Mouse (Mus musculus) adrenal gland, adult 8-10 months (tissue): ENCODE data around the gene Selenoi. TPM values are rescaled to one million over a fixed set of nuclear protein-coding genes. Genes with fewer than 3 reads are reported as not detected.
"Not testable (repeated sequence)": the region's sequence is repeated elsewhere in the genome, so short reads cannot be mapped to it uniquely, and the experiment has no call there.

Source experiments
- DNase-seq: peaks from one replicate; pipeline ENCODE4 v3.0.0; 2022
- total RNA-seq, 4 experiments: library from RNA; stranded (reverse); gene quantifications; 2 replicates each; pipeline ENCODE4 v1.2.4; 2022

The Selenoi gene
- total RNA-seq, result 10 to 100 TPM; 15.1 to 24.5 (median 20.4) TPM

GRCm38 (mm10) chr5:30232271-30232971, at the start of gene Selenoi:
TSS of gene Selenoi (plus strand) at chr5:30232581.
- peak; percentile 99 for DNase-seq

DNA sequence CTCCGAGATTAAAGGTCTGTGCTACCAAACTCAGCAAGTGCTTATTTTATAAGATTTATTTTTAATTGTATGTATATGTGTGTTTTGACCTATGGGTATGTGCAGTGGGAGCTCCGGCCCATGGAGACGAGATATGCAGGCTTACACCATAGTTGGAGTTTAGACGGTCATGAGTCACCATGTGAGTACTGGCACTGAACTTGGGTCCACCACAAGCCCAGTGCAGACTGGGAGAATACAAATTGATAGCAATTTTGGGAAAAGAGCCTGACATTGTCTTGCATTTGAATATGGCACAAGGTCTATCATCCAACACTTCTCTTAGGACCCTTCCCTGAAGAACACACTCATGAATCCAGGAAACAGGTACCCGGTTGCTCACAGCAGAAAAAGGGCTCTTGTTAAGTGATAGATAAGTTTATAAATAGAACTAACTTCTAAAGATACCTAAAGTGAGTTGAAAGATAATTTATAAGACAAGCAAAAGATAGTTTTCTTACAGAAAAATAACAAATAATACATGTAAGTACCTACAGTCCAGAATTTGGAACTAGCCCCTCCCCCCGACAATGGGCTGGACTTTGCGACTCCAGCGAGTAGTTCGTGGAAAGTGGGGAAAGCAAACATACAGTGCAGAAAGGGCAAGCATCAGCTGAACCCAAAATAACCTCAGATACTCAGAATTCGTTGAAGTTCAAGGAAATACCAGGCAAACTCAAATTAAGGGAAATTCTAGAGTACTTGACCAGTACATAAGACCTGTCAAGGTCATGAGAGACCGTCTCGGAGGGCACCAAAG, 44.5 kb upstream of the Selenoi start:
- DNase-seq, result no peak

DNA sequence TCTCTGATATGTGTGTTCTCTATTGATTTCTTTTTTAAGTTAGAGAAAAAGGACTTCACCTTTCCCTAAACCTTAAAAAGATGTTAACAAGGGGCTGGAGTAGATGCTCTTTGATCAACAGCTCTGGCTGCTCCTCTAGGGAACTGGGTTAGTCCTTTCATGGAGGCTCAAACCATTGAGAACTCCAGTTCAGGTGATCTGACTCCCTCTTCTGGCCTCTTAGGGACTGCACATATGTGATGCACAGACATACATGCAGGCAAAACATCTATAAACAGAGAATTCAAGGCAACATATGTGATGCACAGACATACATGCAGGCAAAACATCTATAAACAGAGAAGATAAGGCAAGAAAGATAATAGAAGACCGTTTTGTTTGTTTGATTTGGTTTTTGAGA, 39.9 kb upstream of the Selenoi start:
- DNase-seq, result no peak

GRCm38 (mm10) chr5:30195340-30195739, 37.0 kb upstream of the Selenoi start:
- no peak for DNase-seq

GRCm38 (mm10) chr5:30198257-30198656, 34.1 kb upstream of the Selenoi start:
- no peak for DNase-seq

GRCm38 (mm10) chr5:30201521-30201920, 30.9 kb upstream of the Selenoi start:
- peak; percentile 11 for DNase-seq

- DNase-seq, result no peak
Measured at GRCm38 (mm10) chr5:30202221-30202620, 30.2 kb upstream of the Selenoi start.

DNA sequence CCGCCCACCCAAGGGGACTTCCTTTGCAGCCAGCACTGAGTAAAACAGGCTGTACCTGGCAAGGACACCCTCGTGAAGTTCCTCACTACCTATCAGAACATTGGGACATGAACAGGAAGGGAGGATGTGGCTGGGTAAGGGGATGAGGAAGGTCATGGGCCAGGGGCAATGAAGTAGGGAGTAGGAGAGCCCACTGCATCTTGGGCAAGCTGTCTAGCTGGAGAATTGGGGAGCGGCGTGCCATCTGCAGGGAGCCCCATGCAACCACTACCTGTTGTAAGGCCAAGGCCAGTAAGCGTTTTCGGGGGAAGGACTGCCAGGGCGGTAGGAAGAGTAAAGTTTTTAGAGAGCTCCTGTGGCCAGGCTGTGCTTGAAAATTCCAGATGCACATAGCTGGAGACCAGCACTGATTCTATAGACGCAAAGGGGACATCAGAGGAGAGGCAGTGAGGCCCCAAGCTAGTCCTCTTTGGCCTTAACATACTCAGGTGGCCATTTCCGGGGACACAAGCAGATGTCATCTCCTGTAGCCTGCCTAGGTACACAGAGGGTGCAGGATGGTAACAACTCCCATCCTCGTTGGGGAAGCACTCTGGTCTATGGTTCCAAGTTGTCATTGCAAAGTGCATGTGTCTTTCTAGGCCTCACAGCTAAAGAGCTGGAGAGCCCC, 29.0 kb upstream of the Selenoi start:
- DNase-seq, result no peak

DNA sequence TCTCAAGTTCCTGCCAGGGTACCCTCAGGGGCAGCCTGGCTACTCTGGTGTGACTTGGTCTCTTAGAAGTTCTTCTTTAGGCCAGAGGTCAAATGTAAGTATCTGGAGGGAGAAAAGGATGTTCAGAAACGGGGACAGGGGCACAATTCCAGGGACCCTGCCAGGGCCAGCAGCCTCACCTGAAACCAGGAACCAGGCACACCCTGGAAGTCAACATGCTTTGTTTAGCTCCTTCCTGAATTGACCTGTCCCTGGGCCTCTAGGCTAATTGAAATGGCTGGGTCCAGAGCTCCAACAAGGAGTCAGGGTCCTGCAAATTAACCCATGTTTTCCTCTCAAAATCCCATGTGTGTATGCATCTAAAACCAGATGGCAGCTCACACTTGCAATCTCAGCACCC, 27.9 kb upstream of the Selenoi start:
- no peak for DNase-seq

GRCm38 (mm10) chr5:30205034-30205433, 27.3 kb upstream of the Selenoi start:
- no peak for DNase-seq

DNA sequence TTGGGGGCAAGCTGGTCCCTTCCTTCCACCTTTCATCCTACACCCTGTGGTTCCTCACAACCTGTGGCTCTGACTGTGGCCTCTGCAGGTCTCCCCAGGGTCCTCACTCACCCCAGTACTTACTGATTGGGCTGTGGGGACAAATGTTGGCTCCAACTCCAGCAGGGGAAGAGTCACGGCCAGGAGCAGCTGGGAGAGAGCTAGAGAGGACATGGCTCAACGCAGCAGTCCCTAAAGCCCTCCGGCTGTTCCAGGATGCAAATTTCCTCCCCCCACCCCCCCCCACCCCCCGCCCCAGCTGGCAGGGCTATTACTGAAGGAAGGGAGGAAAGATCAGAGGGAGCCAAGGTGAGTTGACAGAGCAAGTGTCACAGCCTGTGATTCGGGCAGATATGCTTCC, 26.9 kb upstream of the Selenoi start, which contains the start of gene Adgrf3:
Gene Adgrf3 (minus strand): TSS at position 230 of the 400 bp plus-strand sequence.
- DNase-seq, result no peak

GRCm38 (mm10) chr5:30207276-30207675, 25.1 kb upstream of the Selenoi start:
- no peak for DNase-seq

DNA sequence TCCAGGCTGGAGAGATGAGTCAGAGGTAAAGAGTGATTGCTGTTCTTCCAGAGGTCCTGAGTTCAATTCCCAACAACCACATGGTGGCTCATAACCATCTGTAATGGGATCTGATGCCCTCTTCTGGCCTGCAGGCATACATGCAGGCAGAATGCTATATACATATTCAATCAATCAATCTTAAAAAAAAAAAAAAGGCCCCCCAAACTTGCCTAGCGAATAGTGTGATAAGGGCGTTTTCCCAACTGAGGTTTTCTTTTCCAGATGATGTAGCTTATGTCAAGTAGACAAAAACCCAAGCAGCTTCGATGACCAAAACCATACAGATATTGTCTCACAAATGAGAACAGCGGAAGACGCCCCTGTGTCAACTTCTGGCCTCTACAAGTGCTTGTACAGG, 21.6 kb upstream of the Selenoi start:
- not testable (repeated sequence) for DNase-seq

GRCm38 (mm10) chr5:30214889-30215288, 17.5 kb upstream of the Selenoi start:
- DNase-seq, result no peak

- no peak for DNase-seq
Measured at GRCm38 (mm10) chr5:30215970-30216369, 16.4 kb upstream of the Selenoi start.

- DNase-seq, result no peak
Measured at GRCm38 (mm10) chr5:30219715-30220114, 12.7 kb upstream of the Selenoi start.

GRCm38 (mm10) chr5:30220666-30221065, 11.7 kb upstream of the Selenoi start:
- no peak for DNase-seq

DNA sequence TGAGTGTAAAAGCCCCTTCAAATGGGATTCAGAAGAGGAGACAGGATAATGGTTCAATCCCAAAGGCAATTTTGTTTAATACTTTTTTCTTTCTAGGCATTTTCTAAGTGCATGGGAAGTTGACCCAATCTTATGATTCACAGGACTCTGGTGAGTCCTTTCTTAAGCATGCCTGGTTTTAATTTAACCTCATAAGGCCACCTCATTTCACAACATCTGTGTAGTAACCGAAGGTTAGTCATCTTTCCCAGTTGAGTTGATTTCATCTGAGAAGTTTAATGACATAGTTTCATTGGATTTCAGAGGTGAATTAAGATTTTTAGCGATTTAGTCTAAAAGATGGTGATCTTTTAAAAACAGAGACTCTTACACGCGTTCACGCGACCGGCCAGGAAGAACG, 9.7 kb upstream of the Selenoi start:
- DNase-seq, result no peak

- no peak for DNase-seq
Measured at GRCm38 (mm10) chr5:30230901-30231300, 1.5 kb upstream of the Selenoi start.

DNA sequence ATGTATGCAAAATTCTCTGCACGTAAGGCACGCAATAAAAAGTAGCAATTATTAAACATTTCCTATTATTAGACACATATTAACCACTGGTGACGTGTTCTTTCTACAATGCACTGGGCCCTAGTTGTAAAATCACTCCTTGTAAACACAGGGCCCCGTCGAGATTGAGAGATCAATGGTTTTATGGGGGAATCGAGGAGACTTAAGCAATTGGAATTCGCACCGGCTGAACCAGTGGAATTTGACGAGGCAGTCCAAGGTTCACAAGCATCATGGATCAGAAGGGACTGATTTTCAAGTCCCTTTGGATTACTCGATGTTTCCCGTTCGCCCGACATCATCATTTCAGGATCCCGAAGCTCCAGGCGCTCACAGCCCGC, 500 bp upstream of the Selenoi start:
- no peak for DNase-seq

DNA sequence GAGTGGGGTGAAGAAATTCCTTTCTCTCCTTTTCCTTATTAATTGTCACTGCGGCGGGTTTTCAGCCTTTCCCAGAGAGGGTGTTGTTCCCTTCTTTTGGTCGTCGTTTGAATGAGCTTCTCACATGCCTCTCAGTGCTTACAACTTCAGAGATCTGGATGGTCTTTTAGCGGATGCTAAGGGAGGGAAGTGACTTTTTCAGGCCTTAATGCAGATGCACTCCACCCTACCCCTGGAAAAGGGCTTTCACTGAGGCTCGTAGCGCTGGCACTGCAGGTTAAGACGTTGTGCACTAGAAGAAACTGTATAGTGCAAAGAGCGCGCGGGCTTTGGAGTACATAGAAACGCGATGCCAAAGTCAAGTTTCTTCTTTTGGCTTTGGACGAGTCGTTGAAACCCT, 661 bp downstream of the Selenoi start:
- no peak for DNase-seq

DNA sequence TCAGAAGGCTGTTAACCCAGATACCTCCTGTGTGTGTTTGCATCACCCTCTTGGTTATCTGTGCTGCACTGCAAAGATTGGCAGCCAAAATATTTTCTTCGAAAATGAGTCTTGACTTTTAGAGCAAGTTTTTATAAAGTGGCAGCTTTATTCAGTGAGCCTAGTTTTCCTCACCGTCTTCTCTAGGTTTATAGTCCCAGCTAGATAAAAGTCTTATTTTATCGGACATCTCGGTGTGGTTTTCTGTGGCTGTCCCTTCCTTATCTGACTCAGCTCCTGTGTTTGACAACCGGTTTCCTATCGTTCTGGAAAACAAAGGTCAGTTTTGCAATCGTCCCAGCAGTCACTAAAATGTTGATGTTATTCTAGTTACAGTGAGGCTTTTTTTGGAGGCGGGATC, 1.6 kb downstream of the Selenoi start:
- no peak for DNase-seq

DNA sequence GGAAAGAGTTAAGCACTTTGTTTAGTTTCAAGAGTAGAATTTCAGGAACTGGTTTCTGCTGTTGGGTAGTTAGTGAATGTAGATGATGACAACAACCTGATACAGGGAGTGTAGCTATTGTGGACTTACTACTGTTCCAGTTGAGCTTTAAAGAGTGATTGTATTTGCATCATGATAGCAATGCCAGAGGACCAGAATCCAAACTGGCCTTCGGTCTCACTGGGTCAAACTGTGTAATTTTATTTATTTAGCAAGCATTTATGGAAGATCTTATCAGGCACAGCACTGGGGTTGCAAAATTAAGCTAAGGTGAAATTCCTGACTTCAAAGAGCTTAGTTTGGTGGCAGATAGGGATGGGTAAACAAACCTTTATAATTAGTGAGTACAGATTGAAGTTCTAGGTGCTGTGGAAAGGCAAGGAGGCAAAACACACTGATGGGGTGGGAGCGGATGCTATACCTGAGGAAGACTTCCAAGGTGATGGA, 3.3 kb downstream of the Selenoi start:
- no peak for DNase-seq
